Mouse (Mus musculus) testis, adult 2 months (tissue): ENCODE results near the gene Sncg. TPM values are rescaled to one million over a fixed set of nuclear protein-coding genes. Genes with fewer than 3 reads are reported as not detected.
A peak's percentile ranks its signal among the peaks of the same experiment; 100 is the strongest.

Experiments used
- H3K27ac ChIP-seq: fragments of 200-500 bp; 2 replicates; pipeline ENCODE4 v1.5.1; 2012; ENCODE audit warnings: low read depth, low read length; ENCODE audit not compliant: control insufficient read depth, insufficient read depth
- H3K27me3 ChIP-seq: fragments of 200-500 bp; 2 replicates; pipeline ENCODE4 v1.6.1; 2012; ENCODE audit warnings: mild to moderate bottlenecking, low read length, moderate library complexity; ENCODE audit not compliant: control insufficient read depth, insufficient read depth
- H3K36me3 ChIP-seq: fragments of 200-500 bp; 2 replicates; pipeline ENCODE4 v1.6.1; 2012; ENCODE audit warnings: mild to moderate bottlenecking, low read length; ENCODE audit not compliant: control insufficient read depth, insufficient read depth
- H3K4me1 ChIP-seq: fragments of 200-500 bp; 2 replicates; pipeline ENCODE4 v1.6.1; 2012; ENCODE audit warnings: low read length; ENCODE audit not compliant: control insufficient read depth, insufficient read depth
- H3K4me3 ChIP-seq: fragments of 200-500 bp; 2 replicates; pipeline ENCODE4 v1.5.1; 2012; ENCODE audit warnings: low read depth, mild to moderate bottlenecking, low read length, moderate library complexity, mixed read lengths; ENCODE audit not compliant: control insufficient read depth
- CTCF ChIP-seq: fragments of 200-500 bp; IDR thresholded peaks from 2 replicates; pipeline ENCODE4 v1.5.1; 2012; ENCODE audit warnings: low read depth, mild to moderate bottlenecking, inconsistent platforms, low read length, moderate library complexity; ENCODE audit not compliant: control insufficient read depth, insufficient read depth, insufficient replicate concordance
- POLR2A ChIP-seq: fragments of 200-500 bp; IDR thresholded peaks from 2 replicates; pipeline ENCODE4 v1.6.1; 2012; ENCODE audit warnings: low read depth, mild to moderate bottlenecking, inconsistent platforms, low read length, moderate library complexity; ENCODE audit not compliant: control insufficient read depth
- polyA plus RNA-seq: library from polyadenylated mRNA; depleted of rRNA; stranded (reverse); fragments of >200 nt; gene quantifications from 2 replicates; pipeline ENCODE4 v1.2.3, GENCODE M21; 2012

Gene Sncg
- polyA plus RNA-seq, 1 experiment, result 1.1 TPM

DNA sequence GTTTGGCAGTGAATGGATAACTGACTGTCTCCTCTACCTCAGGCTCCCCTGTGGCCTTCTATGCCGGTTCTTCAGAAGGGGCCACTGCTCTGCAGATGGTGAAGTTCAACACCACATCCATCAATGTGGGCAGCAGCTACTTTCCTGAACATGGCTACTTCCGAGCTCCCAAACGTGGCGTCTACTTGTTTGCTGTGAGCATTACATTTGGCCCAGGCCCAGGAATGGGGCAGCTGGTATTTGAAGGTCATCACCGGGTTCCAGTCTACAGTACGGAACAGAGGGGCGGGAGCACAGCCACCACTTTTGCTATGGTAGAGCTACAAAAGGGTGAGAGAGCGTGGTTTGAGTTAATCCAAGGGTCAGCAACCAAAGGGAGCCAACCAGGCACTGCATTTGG is 28.3 kb upstream of the Sncg start:
- Histone ChIP-seq H3K4me3 (no peak overlapping the region), H3K27ac (no peak overlapping the region), H3K4me1 (peaks cover 4% of the 10 kb centered on the region; the same call in 1 of the 2 replicates), H3K27me3 (no peaks in the 10 kb centered on the region), H3K36me3 (no peaks in the 10 kb centered on the region)
- TF ChIP-seq POLR2A (no peak), CTCF (no peak)

DNA sequence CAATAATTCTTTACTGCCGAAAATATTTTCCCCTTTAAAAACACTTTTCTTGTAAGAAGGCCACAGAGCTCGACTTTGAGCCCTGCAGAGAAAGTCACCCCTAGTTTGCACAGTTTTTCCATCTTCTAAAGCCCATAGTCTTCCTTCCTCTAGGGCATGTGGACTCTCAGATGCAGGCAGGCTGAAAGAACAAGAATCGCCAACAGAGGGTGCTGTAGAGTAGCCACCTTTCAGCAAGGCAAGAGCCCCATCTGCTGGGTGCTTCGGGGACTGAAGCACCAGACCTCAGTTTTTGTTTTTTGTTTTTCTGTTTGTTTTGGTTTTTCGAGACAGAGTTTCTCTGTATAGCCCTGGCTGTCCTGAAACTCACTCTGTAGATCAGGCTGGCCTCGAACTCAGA is 26.5 kb upstream of the Sncg start:
- H3K4me3 ChIP-seq, result no peak overlapping the region
- H3K27me3 ChIP-seq, result no peaks in the 10 kb centered on the region
- peaks cover 4% of the 10 kb centered on the region; the same call in 1 of the 2 replicates for H3K4me1 ChIP-seq
- peak; percentile 86 for TF ChIP-seq CTCF
- TF ChIP-seq POLR2A, result no peak
- no peaks in the 10 kb centered on the region for H3K36me3 ChIP-seq
- H3K27ac ChIP-seq, result no peak overlapping the region

DNA sequence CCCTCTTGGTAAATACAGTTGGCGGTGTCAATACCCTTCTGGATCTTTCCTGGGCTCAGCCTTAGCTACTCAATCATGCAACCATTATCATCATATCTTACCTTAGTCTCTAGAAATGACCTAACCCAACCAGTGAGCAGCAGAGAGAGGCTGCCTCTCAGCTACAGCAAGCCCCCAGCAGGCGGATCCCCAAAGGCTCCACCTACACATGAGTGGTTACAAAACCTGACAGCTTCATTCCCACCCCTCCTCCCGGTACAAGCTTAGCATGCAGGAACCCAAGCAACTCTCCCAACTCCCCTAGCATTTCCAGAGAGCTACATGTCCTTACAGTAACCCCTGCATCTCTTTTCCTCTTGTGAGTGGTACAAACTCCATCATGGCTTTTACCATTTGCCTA is 25.4 kb upstream of the Sncg start:
- TF ChIP-seq CTCF (no peak), POLR2A (no peak)
- Histone ChIP-seq H3K4me1 (peaks cover 4% of the 10 kb centered on the region; the same call in 1 of the 2 replicates), H3K27me3 (no peaks in the 10 kb centered on the region), H3K27ac (no peak overlapping the region), H3K4me3 (no peak overlapping the region), H3K36me3 (no peaks in the 10 kb centered on the region)

GRCm38 (mm10) chr14:34399301-34399700 is 24.7 kb upstream of the Sncg start:
- Histone ChIP-seq H3K27me3 (no peaks in the 10 kb centered on the region), H3K4me1 (peaks cover 4% of the 10 kb centered on the region; the same call in 1 of the 2 replicates), H3K36me3 (no peaks in the 10 kb centered on the region)

GRCm38 (mm10) chr14:34398901-34399300 is 24.3 kb upstream of the Sncg start:
- peaks cover 4% of the 10 kb centered on the region; the same call in 1 of the 2 replicates for H3K4me1 ChIP-seq
- H3K36me3 ChIP-seq, result no peaks in the 10 kb centered on the region
- TF ChIP-seq CTCF (no peak), POLR2A (no peak)
- H3K27me3 ChIP-seq, result no peaks in the 10 kb centered on the region
- no peak overlapping the region for H3K4me3 ChIP-seq
- no peak overlapping the region for H3K27ac ChIP-seq

More at GRCm38 (mm10) chr14:34399301-34399700, 24.7 kb upstream of the Sncg start:
- TF ChIP-seq CTCF (no peak), POLR2A (no peak)
- Histone ChIP-seq H3K4me3 (no peak overlapping the region), H3K27ac (no peak overlapping the region)

DNA sequence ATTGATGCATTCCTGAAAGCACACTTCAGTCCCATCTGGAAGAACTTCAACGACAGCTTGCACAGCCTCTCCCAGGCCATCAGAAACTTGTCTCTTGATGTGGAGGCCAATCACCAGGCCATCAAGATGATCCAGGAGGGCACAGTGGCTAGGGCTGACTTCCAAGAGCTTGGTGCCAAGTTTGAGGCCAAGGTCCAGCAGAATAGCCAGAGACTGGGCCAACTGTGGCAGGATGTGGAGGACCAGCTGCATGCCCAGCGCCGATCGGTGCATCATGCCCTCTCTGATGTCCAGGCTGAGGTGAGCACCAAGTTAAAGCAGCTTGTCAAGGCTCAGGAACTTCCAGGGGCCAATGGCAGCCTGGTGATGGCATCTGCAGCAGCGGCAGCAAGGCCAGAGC is 23.3 kb upstream of the Sncg start:
- Histone ChIP-seq H3K27me3 (no peaks in the 10 kb centered on the region), H3K36me3 (no peaks in the 10 kb centered on the region), H3K27ac (no peak overlapping the region), H3K4me1 (peaks cover 4% of the 10 kb centered on the region; the same call in 1 of the 2 replicates), H3K4me3 (no peak overlapping the region)
- TF ChIP-seq POLR2A (no peak), CTCF (no peak)

- Histone ChIP-seq H3K4me3 (no peak overlapping the region), H3K27me3 (no peaks in the 10 kb centered on the region), H3K36me3 (no peaks in the 10 kb centered on the region), H3K4me1 (peaks cover 2% of the 10 kb centered on the region; the same call in 1 of the 2 replicates), H3K27ac (no peak overlapping the region)
- TF ChIP-seq CTCF (no peak), POLR2A (no peak)
Observed at GRCm38 (mm10) chr14:34393295-34393694, 18.7 kb upstream of the Sncg start.
